Mouse (Mus musculus) CH12.LX (cell line): ENCODE results near the gene Ddr1.

Experiments
- CTCF ChIP-seq, 2 experiments: IDR thresholded peaks in 1 of 2; conservative IDR thresholded peaks in 1 of 2; 2 replicates each; pipeline ENCODE4 v1.5.1; 2011 to 2012; ENCODE audit warnings: low read depth in 2 of 2, low read length in 2 of 2, improper control_type of control experiment in 1 of 2, inconsistent platforms in 1 of 2, mild to moderate bottlenecking in 1 of 2, moderate library complexity in 1 of 2
- ELF1 ChIP-seq: IDR thresholded peaks from 2 replicates; pipeline ENCODE4 v1.6.1; 2014; ENCODE audit warnings: low read depth, mild to moderate bottlenecking, inconsistent platforms, low read length, improper control_type of control experiment
- ETS1 ChIP-seq: conservative IDR thresholded peaks from 2 replicates; pipeline ENCODE4 v1.6.1; 2012; ENCODE audit warnings: low read depth, mild to moderate bottlenecking, inconsistent platforms, low read length, improper control_type of control experiment, moderate library complexity
- JUND ChIP-seq: conservative IDR thresholded peaks from 2 replicates; pipeline ENCODE4 v1.6.1; 2011; ENCODE audit warnings: low read depth, low read length, improper control_type of control experiment
- KAT2A ChIP-seq: IDR thresholded peaks from 2 replicates; pipeline ENCODE4 v1.6.1; 2012; ENCODE audit warnings: low read length, improper control_type of control experiment, inconsistent platforms; ENCODE audit not compliant: insufficient replicate concordance
- MAX ChIP-seq: IDR thresholded peaks from 2 replicates; pipeline ENCODE4 v1.6.1; 2011; ENCODE audit warnings: low read length, improper control_type of control experiment
- PAX5 ChIP-seq: IDR thresholded peaks from 2 replicates; pipeline ENCODE4 v1.6.1; 2012; ENCODE audit warnings: low read length, inconsistent platforms, mixed read lengths
- POLR2A ChIP-seq: IDR thresholded peaks from 2 replicates; pipeline ENCODE4 v1.6.1; 2011; ENCODE audit warnings: low read depth, mild to moderate bottlenecking, improper control_type of control experiment, low read length
- POLR2AphosphoS2 ChIP-seq: IDR thresholded peaks from 2 replicates; pipeline ENCODE4 v1.6.1; 2011; ENCODE audit warnings: low read depth, low read length, improper control_type of control experiment
- RAD21 ChIP-seq: IDR thresholded peaks from 2 replicates; pipeline ENCODE4 v1.6.1; 2011; ENCODE audit warnings: low read depth, mild to moderate bottlenecking, low read length, improper control_type of control experiment, moderate library complexity
- USF2 ChIP-seq: conservative IDR thresholded peaks from 2 replicates; pipeline ENCODE4 v1.6.1; 2011; ENCODE audit warnings: low read depth, low read length, improper control_type of control experiment
- ZC3H11A ChIP-seq: IDR thresholded peaks from 2 replicates; pipeline ENCODE4 v1.6.1; 2012; ENCODE audit warnings: low read depth, mild to moderate bottlenecking, inconsistent platforms, low read length, improper control_type of control experiment
- ZMIZ1 ChIP-seq: IDR thresholded peaks from 2 replicates; pipeline ENCODE4 v1.6.1; 2012; ENCODE audit warnings: low read depth, mild to moderate bottlenecking, inconsistent platforms, low read length, improper control_type of control experiment

DNA sequence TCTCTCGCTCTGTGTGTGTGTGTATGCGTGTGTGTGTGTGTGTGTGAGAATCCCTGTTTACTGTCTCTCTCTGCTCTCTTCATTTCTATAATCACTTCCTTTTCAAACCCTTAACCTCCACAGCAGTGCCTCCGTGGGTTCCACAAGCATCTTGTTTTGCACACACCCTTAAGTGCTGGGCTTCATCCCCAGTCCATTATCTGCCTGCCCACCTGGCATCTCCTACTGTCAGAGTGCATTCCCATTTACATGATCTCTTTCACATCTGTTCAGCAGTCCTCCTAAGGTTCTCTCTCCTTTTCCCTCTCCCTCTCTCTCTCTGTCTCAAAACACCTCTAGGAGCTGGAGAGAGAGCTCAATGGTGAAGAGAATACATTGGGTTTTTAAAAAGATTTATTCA is 38.5 kb upstream of the Ddr1 start:
- TF ChIP-seq POLR2A (no peak), KAT2A (no peak), ZMIZ1 (no peak), POLR2AphosphoS2 (no peak), ZC3H11A (no peak), MAX (no peak), CTCF (conservative IDR thresholded peaks at IDR 0.05 in 1 of 2, IDR thresholded peaks at IDR 0.05 in 1 of 2; ENCODE audit: low read depth in 2 of 2, low read length in 2 of 2) (no peak), PAX5 (no peak), ELF1 (no peak), RAD21 (no peak), USF2 (no peak), JUND (no peak), ETS1 (no peak)
